ENCODE assay signal across 28 mouse cellular contexts in the genomic region with DNA sequence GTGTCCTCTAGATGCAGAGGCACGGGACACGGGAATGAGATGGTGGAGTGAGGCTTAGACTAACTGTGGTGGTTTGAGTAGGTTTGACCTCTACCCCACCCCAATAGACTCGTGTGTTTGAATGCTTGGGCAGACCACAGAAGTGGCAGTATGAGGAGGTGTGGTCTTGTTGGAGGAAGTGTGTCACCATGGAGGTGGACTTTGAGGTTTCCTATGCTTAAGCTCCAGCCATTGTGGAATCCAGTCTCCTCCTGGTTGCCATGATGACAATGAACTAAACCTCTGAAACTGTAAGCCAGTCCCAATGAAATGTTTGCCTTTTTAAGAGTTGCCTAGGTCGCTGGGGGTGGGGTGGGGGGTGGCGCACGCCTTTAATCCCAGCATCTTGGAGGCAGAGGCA. TPM values are rescaled to one million over a fixed set of nuclear protein-coding genes. Genes with fewer than 3 reads are reported as not detected.
"Had no signal": no experiment of that assay in that cellular context is flagged by ENCODE, and none has a peak within 500 bp of the region (broad histone marks: within the 10 kb centered on the region; RNA-seq: fewer than 3 reads in every experiment).

No protein-coding gene starts in this region.

- H3K27ac ChIP-seq: embryonic facial prominence, embryonic 10.5 days; embryonic facial prominence, embryonic 12.5 days; embryonic facial prominence, embryonic 13.5 days; embryonic facial prominence, embryonic 15.5 days; forebrain, embryonic 10.5 days; forebrain, embryonic 12.5 days; forebrain, embryonic 13.5 days; forebrain, embryonic 15.5 days; gastrocnemius, adult 2 months; heart, embryonic 10.5 days had no signal

- H3K9ac ChIP-seq: embryonic facial prominence, embryonic 12.5 days; embryonic facial prominence, embryonic 13.5 days; embryonic facial prominence, embryonic 15.5 days; forebrain, embryonic 12.5 days; forebrain, embryonic 13.5 days; forebrain, embryonic 15.5 days; forebrain, postnatal 0 days; heart, embryonic 12.5 days had no signal

- ATAC-seq: forebrain, embryonic 13.5 days; forebrain, embryonic 14.5 days; forebrain, embryonic 15.5 days; forebrain, embryonic 16.5 days; forebrain, postnatal 0 days had no signal

- H3K36me3 ChIP-seq: embryonic facial prominence, embryonic 10.5 days; embryonic facial prominence, embryonic 12.5 days; embryonic facial prominence, embryonic 13.5 days; embryonic facial prominence, embryonic 15.5 days; forebrain, embryonic 10.5 days; forebrain, embryonic 12.5 days; forebrain, embryonic 15.5 days; heart, embryonic 10.5 days; heart, embryonic 12.5 days had no signal

- H3K4me1 ChIP-seq: embryonic facial prominence, embryonic 12.5 days; forebrain, embryonic 10.5 days; forebrain, embryonic 12.5 days; forebrain, embryonic 13.5 days; forebrain, embryonic 15.5 days had no signal

- DNase-seq: cerebellum, adult 8-10 months; cerebellum, adult 9-10 months; cerebellum, adult 9-11 months; cerebellum, postnatal 10 days; cerebellum, postnatal 14 days; cerebellum, postnatal 36 days; embryo, embryonic 11 days; forebrain, postnatal 0 days; gastrocnemius, adult 2 months; gastrocnemius, postnatal 10 days; gastrocnemius, postnatal 14 days; gastrocnemius, postnatal 25 days; gastrocnemius, postnatal 36 days; heart, adult 18-20 months had no signal

- H3K4me3 ChIP-seq: embryonic facial prominence, embryonic 10.5 days; embryonic facial prominence, embryonic 12.5 days; embryonic facial prominence, embryonic 13.5 days; embryonic facial prominence, embryonic 15.5 days; erythroblast, embryonic 14.5 days; forebrain, embryonic 10.5 days; forebrain, embryonic 12.5 days; forebrain, embryonic 13.5 days; forebrain, embryonic 15.5 days; gastrocnemius, adult 2 months; heart, embryonic 10.5 days; heart, embryonic 12.5 days had no signal

- H3K27me3 ChIP-seq: embryonic facial prominence, embryonic 12.5 days; embryonic facial prominence, embryonic 13.5 days; embryonic facial prominence, embryonic 15.5 days; forebrain, embryonic 12.5 days; forebrain, embryonic 13.5 days; forebrain, embryonic 15.5 days; heart, embryonic 12.5 days had no signal

RNA-seq across cellular contexts. Expression of a gene that starts 53.3 kb away (rescaled TPM):
- total RNA-seq: common myeloid progenitor, adult 5-6 weeks had no signal
- polyA plus RNA-seq: erythroblast, embryonic 14.5 days had no signal
